Mouse (Mus musculus) neutrophil, adult 5-6 weeks (primary cell): ENCODE measurements around the gene Hk1. TPM values are rescaled to one million over a fixed set of nuclear protein-coding genes. Genes with fewer than 3 reads are reported as not detected.

Experiments
- ATAC-seq: fragments of 151-379, 151-347 bp; 2 replicates; pipeline ENCODE4 v1.8.0; 2017; ENCODE audit warnings: mild to moderate bottlenecking, moderate TSS enrichment; ENCODE audit not compliant: insufficient number of reproducible peaks, poor library complexity, low FRiP score, severe bottlenecking; ENCODE audit errors: extremely low read depth
- total RNA-seq: library from RNA; stranded (forward); fragments of 200-1000 nt; gene quantifications from 2 replicates; pipeline ENCODE4 v1.2.3, GENCODE M21; 2017

Hk1 gene
- total RNA-seq, 1 experiment from 2014 or later: 43.8 TPM

GRCm38 (mm10) chr10:62344004-62344752 is 35.5 kb downstream of the Hk1 start:
- no peak for ATAC-seq

GRCm38 (mm10) chr10:62342512-62342911 is 37.2 kb downstream of the Hk1 start:
- no peak for ATAC-seq

GRCm38 (mm10) chr10:62341956-62342355 is 37.8 kb downstream of the Hk1 start:
- ATAC-seq: no peak

DNA sequence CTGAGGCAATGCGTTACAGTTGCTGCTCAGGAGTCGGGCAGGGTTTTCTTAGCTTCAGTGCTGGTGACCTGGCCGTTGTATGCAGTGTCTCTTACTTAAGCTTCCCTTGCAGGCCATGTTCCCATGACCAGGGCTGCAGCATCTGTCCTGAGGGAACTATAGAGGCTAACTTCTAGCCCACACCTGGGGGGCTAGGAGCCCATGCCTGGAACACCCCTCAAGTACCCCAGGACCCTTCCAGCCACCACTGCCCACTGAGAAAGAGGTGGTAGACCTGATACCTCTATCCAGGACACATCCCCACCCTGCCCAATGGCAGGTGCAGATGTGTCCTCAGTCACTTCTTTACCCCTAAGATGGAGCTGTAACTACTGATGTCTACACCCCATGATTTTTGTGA is 38.7 kb downstream of the Hk1 start:
- no peak for ATAC-seq

DNA sequence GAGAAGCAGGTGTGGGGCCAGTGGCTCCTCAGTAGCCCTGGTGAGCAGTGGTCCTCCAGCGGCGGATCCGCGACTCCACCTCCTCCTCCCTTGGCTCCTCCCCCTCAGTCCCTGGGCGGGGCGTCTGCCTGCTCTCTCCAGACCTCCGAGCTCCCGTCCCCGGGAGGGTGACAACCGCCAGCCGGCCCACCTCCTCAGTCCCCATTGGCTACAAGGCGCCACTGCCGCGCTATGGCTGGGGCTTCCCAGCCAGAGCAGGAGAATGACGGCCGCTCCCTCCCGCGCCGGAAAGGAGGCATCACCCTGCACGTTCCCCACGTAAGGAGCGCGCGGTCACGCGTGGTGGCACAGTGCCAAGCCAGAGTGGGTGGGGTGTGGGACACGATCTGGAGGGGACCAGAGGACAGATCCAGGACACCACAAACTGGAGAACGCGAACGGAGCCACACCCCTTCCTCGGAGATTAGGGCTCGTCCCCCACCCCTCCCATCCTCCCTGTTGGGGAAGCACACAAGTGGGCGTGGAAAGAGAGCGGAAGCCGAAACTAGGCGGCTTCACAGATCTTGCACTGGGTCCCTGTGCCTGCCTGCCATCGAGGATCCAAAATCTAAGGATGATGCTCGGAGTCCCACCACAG is 39.5 kb downstream of the Hk1 start:
- peak; percentile 84 for ATAC-seq

- ATAC-seq: no peak
Measured at GRCm38 (mm10) chr10:62339211-62340094, 40.3 kb downstream of the Hk1 start.

DNA sequence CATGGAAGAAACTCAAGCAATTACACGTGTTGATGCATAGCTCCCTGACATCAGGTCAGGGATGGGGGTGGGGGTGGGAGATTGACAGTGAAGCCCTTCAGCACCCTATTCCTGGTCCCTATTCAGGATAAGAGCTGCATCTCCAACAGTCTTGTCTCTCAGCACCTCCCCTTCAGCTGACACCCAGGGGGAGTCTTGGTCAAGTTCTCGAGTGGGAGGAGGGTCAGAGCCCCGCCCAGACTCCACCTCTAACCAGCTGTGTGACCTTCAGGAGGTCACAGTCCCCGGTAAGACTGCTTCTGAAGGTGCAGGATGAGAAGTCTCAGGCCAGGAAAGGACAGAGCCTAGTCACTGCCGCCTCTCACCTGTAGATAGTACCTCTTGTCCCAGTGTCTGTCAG is 41.1 kb downstream of the Hk1 start:
- ATAC-seq: no peak

- no peak for ATAC-seq
Measured at GRCm38 (mm10) chr10:62338176-62338575, 41.5 kb downstream of the Hk1 start.

DNA sequence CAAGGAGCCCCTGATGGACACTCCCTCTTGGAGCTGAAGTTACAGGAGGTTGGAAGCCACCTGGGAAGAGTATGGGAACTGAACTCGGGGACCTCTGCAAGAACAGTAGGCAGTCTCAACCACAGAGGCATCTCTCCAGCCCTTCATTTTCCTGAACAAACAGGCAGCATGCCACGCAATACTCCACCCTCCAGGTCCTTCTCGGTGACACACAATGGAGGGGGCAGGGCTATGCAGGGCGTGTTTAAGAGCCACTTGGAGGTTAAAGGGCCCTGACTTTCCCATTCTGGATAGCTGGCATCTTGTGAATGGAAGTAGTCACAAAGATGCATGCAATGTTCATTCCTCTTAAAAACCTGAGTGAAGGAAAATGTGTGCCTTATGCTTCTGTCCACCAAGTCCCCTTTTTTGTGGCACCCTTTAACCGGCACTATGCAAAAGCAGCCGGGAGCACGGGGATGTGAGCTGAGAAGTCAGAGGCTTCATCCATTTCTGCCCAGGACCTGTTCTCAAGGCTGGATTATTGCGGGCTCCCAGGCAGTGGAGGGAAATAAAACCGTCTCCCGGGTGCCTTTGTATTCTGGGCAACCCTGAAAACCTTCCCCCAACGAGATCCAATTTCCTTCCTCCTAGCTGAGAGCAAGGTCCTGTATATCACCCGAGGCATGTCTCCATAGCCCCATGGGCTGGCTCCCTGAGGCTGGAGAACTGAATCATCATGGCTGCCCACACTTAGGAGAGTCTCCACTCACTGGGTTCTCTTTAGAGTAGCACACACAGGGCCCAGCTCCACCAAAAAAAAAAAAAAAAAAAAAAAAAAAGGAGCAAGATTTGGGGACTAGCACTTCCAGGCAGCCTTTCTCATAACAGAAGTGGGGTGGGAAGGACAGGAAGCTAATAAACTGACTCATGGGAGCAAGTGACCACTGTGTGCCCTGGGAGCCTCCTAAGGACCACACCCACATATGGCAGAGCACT is 42.8 kb downstream of the Hk1 start:
- ATAC-seq: no peak

- no peak for ATAC-seq
Measured at GRCm38 (mm10) chr10:62335423-62335776, 44.3 kb downstream of the Hk1 start.

DNA sequence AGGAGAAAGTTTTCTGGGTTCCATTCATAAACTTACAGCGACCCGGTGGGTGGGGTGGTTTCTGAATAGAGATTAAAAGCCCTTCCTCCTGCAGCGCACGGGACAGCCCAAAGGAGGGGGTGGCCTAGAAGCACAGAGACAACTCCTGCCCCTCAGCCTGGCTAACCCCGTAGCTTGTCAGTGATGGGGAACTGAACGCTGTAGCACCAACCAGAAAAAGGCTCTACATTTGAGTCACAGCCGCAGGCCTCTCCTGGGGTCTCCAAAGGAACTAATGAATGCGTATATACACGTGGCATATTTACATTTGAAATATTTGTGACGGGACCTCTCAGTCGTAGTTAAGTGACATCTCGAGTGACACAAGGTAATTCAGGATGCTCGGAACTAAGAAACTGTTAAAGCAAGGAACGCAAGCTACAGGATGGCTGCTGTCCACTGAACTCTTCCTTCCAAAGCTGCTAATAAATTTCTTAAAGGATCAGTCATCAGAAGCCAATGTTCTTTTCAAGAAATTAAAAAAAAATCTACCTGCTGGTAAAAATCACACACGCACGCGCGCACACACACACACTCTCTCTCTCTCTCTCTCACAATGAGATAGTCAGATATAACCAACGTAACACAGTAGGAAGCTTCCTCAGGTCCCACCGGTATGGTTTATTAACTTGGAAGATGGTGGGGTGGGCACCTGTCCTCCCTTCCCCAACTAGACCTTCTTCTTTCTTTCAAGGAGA is 44.9 kb downstream of the Hk1 start:
- no peak for ATAC-seq

- ATAC-seq: no peak
Measured at GRCm38 (mm10) chr10:62333269-62333668, 46.4 kb downstream of the Hk1 start.

- no peak for ATAC-seq
Measured at GRCm38 (mm10) chr10:62332514-62332913, 47.2 kb downstream of the Hk1 start.

- no peak for ATAC-seq
Measured at GRCm38 (mm10) chr10:62331771-62332170, 47.9 kb downstream of the Hk1 start.

DNA sequence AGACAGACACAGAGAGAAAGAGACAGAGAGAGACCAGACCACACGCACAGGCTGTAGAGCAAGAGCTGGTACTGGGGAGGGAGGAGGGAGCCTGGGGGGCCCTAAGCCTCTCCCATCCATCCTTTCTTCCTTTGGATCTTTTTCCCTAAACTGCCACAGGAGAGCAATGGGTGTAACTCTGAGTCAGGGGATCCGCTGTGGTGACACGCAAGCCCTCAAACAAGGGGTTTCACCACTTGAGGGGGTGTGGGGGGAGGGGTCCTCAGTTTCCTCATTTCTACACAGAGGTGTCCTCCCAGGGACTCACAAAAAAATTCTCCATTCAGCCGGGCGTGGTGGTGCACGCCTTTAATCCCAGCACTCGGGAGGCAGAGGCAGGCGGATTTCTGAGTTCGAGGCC is 48.4 kb downstream of the Hk1 start:
- ATAC-seq: no peak

DNA sequence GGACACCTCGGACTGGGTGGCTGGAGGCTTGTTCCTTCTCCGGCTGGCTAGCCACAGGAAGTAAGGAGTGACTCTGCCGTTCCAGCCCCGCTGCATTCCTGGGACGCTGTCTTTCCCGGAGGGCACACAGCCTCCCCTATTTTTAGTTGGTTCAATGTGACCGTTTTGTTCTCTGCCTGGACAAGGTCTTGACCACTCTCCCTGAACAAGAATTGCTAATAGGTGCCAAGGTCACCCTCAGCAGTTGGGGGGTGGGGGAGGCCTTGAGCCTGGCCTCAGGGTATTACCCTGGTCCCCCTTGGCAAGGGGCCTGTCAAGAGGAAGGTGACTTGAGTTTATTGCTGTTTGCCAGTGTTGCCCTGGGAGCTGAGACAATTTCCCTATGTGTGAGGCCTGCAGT is 49.9 kb downstream of the Hk1 start:
- ATAC-seq: no peak

GRCm38 (mm10) chr10:62328886-62329412 is 50.8 kb downstream of the Hk1 start:
- ATAC-seq: no peak
